Comparison of ENCODE assay signal across 8 mouse cellular contexts in genomic region chr16:89844580-89844979, GRCm38 (mm10).
DNase-seq lines count a peak whose midpoint lies in the region; ATAC-seq and TF ChIP-seq lines count a peak whose summit lies in the region.

No protein-coding gene starts in this region.

- H3K4me3 ChIP-seq in embryonic facial prominence, embryonic 14.5 days (ENCODE audit: low read depth, low read length): no peak overlapping the region
- no peak overlapping the region for H3K4me3 ChIP-seq in layer of hippocampus, adult 2 months

- peak; percentile 40 to 84 for DNase-seq in adrenal gland, adult (ENCODE audit: inconsistent age in 2 of 2, low spot score in 1 of 2)
- no peak for DNase-seq in adrenal gland, postnatal 25 days
- peak; percentile 65 for DNase-seq in adipocyte (ENCODE audit: low spot score)
- peak; percentile 61 for DNase-seq in embryonic facial prominence, embryonic 14.5 days (ENCODE audit: low spot score)
- peak; percentile 67 to 68 for DNase-seq in layer of hippocampus, adult 2 months (ENCODE audit: low spot score in 2 of 2)
- DNase-seq in lung, postnatal 36 days: peak; percentile 72
- DNase-seq in retina, postnatal 7 days (ENCODE audit: low read depth, low spot score): peak; percentile 38

- WGBS in embryonic facial prominence, embryonic 14.5 days: 37% methylated on average over 5 of the region's 5 CpGs

- peak; percentile 58 for ATAC-seq in embryonic facial prominence, embryonic 14.5 days (ENCODE audit: low read depth)
- ATAC-seq in hematopoietic stem cell, adult 5-6 weeks (replicated peaks in 1 of 2; ENCODE audit: insufficient read depth in 1 of 2, low FRiP score in 2 of 2, low TSS enrichment in 1 of 2, low read depth in 1 of 2, poor library complexity in 2 of 2, severe bottlenecking in 2 of 2): peak; percentile 42 to 60

- peak; percentile 90 for TF ChIP-seq CTCF in layer of hippocampus, adult 2 months (conservative IDR thresholded peaks at IDR 0.05)

- H3K27me3 ChIP-seq in embryonic facial prominence, embryonic 14.5 days (replicated peaks; ENCODE audit: control insufficient read depth, insufficient read depth, low read length): no peaks in the 10 kb centered on the region

- H3K9me3 ChIP-seq in embryonic facial prominence, embryonic 14.5 days (ENCODE audit: control insufficient read depth, low read length): no peaks in the 10 kb centered on the region

- H3K36me3 ChIP-seq in embryonic facial prominence, embryonic 14.5 days (ENCODE audit: control insufficient read depth, insufficient read depth, low read length): peaks cover 24% of the 10 kb centered on the region

- H3K4me1 ChIP-seq in embryonic facial prominence, embryonic 14.5 days (ENCODE audit: control insufficient read depth, insufficient read depth, low read length): no peaks in the 10 kb centered on the region

- no peak overlapping the region for H3K4me2 ChIP-seq in embryonic facial prominence, embryonic 14.5 days (ENCODE audit: low read depth, low read length)

- no peak overlapping the region for H3K9ac ChIP-seq in embryonic facial prominence, embryonic 14.5 days (ENCODE audit: low read depth, low read length)

- H3K27ac ChIP-seq in embryonic facial prominence, embryonic 14.5 days (replicated peaks; ENCODE audit: low read depth, low read length): no peak overlapping the region
- no peak overlapping the region for H3K27ac ChIP-seq in layer of hippocampus, adult 2 months
